Mouse (Mus musculus) G1E-ER4 (cell line): ENCODE data around the gene 6430571L13Rik. TPM values are rescaled to one million over a fixed set of nuclear protein-coding genes. Genes with fewer than 3 reads are reported as not detected.

ENCODE experiments used
- GATA1 ChIP-seq: IDR thresholded peaks from one replicate; pipeline ENCODE4 v1.8.0; 2012; ENCODE audit warnings: low read length, inconsistent platforms
- polyA plus RNA-seq: library from polyadenylated mRNA; stranded (reverse); fragments of >175 nt; gene quantifications from 2 replicates; pipeline ENCODE4 v1.2.3, GENCODE M21; 2012

The 6430571L13Rik gene
- polyA plus RNA-seq, 1 experiment = 0.16 TPM

DNA sequence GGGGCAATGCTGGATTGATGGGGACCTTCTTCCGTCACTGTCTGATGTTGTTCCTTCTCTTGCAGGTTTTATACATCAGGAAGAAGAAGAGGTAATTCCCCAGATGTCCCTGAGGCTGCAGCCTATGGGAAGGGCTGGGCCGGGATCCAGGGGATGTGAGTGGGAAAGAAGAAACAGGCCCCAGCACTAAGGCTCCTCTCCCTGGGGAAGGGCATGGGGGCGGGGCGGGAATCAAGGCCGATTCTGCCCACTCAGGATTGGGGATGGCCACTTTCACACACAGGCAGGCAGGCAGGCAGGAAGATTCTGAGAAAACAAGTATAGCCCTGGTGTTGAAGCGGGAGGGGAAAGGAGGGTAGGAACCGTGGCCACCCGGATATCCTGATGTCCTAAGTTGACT is 5.7 kb downstream of the 6430571L13Rik start:
- TF ChIP-seq GATA1 = no peak

DNA sequence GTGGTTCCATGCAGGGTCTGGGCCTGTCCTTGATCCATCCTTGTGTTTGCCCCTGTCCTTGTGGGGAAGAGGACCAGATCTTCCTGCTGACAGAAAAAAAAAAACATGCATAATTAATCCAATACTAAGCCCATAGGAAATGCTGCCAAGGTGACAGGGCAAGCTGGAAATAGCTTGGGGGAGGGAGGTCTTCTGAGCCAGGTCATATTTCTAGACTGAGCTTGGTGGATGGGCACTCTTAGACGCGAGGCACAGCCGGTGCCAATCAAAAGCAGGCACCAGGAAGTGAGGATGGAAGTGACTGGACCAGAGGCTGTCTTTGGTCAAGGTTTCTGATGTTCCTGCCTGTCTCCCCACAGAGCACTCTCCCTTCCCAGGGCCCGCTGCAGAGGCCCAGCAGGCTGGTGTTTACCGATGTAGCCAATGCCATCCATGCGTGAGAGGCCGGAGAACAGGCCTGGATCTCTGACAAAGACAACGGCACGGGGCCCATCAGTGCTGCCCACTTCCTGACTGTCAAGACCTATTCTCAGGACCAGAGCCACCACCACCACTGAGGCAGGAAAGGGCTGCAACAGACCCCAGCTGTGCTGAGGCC is 7.3 kb downstream of the 6430571L13Rik start:
- TF ChIP-seq GATA1 = no peak

DNA sequence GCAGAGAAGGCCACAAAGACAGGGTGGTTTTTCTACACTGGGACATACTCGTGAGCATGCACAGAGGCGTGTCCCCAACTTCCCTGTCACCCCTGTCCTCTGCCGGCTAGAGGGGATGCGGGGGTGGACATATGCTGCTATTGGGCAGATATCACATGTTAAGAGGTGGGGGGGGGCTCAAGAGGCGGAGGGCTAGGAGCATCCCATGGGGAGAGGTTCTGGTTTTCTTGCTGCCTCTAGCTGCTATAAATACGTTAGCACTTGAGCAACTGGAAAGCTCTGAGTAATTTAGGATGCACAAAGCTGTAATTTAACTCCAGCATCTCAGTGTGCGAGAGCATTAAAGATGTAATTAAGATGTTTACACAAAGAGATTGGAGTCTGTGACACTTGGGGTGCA is 8.9 kb downstream of the 6430571L13Rik start:
- no peak for TF ChIP-seq GATA1

DNA sequence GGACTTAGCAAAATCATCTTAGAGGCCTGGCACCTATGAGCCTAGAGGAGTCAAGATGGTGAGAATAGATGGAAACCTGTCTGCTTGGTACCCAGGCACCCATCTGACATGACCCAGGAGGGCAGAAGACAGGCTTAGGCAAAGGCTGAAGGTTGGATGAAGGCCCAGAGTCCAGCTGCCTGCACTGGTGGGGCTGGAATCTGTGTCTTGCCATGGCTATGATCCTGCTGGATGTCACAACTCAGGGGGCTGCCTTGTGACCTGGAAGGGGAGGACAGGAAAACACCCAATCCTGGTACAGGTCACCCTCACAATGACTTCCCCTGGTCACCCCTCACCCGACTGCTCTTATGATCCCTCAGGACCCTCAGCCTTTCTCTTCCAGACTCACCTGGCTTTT is 14.4 kb downstream of the 6430571L13Rik start:
- TF ChIP-seq GATA1 = no peak

DNA sequence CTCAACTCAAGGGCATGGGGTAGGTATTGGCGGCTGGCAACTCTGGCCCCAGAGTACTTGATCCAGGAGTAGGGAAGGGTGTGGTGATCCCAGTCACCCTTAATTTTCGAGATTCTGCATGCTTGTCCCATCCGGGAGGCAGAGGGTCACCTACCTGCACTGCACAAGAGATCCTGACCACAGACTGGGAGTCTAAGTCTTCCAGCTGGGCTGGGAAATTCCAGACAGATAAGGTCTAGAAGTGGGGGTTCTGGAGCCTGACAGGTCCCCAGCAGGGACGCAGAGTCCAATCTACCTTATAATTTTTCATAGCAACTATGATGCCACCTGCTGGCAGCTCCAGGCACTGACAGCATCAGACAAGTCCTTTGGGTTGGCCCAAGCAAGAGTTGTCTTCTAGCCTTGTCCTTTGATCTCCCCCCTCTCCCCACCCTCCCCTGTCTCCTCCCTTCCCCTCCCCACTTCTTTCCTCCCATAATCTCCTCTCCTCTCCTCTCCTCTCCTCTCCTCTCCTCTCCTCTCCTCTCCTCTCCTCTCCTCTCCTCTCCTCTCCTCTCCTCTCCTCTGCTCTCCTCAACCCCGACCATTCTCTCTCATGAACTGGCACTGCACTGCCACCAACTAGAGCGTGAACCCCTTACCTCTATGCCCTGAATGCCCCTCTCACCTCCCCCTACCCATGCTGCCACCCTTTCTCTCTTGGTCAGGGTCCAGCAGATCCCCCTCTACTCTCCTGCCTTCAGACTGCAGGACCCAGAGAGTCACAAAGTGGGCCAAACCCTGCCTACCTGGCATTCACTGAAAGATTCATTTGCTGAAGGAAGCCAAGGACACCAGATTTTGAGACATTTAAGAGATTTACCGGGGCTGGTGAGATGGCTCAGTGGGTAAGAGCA is 15.7 kb downstream of the 6430571L13Rik start:
- no peak for TF ChIP-seq GATA1

DNA sequence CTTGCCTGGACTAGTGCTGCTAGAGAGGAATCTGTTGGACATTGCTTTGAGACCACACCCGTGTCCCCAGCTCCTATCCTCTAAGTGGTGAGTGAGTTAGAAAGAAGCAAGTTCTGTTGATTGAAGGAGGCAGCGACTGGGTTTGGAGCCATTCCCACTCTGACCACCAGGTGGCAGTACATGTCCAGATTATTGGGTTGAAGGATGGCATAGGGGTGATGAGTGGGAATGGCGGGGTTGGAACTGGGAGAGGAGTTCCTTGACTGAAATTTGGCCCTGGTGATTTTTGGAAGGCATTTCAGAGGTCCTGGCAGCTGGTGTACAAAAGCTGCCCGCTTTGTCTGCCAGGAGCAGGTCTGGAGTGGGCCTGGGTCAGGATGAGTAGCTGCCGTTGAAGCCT is 17.2 kb downstream of the 6430571L13Rik start:
- TF ChIP-seq GATA1 = no peak

DNA sequence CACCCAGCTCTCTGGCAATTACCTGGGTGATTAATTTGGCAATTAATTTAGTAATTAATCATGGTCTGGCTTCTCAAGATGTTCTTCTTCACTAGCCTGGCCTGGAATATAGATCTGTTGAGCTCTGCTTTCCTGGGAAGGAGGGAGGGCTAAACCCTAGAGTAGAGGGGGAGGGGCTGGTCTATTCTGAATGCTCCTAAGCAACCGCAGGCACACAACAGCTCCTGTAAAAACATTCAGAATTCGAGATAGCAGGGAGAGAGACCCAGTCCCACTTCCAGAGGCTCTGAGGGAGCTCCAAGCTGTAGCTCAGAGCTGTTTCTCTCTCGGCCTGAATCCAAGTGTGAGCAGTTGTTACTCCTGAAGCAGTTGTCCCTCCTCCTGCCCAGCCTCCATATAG is 20.6 kb downstream of the 6430571L13Rik start:
- no peak for TF ChIP-seq GATA1

DNA sequence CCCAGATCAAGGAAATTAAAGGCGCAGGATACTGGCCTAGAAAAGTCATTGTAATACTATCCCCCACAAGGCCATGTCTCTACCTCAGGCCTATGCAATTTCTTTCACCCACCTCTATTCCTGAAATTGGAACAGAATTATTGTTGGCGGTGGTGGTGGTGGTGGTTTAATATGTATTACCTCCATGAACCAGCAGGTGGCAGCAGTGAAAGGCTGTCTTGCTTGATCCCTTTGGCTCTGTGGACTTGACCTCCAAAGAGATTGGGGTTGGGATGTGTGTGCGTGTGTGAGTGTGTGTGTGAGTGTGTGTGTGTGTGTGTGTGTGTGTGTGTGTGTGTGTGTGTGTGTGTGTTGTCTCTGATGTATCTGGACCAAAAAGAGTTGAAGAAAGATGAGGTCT is 26.2 kb downstream of the 6430571L13Rik start:
- TF ChIP-seq GATA1 = no peak

DNA sequence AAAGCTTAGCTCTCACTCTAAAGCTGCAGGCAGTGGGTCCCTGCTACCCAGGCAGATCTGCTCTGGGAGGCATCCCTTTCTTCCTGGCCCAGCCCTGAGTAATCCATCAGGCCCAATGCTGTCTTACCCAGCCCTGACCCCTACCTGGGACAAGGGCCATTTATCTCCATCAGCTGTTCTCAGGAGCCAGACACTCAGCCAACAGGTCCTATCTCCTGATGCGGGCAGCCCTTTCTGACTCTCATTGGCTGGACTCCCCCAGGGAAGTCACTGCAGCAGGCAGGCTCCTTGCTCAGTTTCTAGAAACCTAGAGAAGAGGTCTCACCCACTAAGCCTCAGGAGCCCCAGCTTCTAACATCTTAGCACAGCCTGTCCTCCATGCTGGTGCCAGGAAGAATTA is 27.9 kb downstream of the 6430571L13Rik start:
- TF ChIP-seq GATA1 = no peak

DNA sequence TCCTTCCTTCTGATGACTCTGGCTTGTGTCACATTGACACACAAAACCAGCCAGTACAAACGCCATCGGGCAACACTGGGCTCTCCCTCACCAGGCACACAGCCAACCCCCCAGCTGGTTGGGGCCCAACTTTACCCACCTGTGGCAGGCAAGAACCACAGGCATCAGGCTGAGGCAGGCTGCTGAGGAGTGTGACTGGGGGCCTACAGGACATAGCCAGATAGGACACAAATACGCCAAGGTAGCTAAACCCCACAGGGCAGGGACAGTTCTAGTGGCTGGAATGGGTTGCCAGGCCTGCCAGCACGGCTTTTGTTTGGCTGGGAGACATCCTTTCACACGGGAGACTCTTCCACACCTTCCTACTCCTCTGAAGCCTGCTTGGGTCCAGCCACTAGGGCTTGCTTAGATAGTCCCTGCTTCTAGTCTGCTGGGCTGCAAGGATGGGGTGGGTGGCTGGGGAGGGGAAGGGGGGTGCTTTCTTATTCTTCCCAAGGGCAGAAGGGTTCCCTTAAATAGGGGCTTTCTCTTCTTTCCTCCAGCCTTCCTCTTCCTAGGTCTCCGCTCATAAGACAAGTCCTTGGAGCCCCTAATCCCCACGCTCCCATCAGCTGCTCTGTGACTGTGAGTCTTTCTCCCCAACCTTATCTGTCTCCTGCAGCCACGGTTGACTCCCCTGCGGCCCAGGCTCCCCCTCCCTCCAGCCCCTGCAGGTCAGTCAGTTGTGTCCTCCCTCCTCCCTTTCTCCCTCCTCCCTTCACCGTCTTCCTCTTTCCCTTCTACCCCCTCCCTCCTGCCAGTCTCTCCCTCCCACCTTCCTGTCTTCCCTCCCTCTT is 29.1 kb downstream of the 6430571L13Rik start:
- TF ChIP-seq GATA1 = no peak

DNA sequence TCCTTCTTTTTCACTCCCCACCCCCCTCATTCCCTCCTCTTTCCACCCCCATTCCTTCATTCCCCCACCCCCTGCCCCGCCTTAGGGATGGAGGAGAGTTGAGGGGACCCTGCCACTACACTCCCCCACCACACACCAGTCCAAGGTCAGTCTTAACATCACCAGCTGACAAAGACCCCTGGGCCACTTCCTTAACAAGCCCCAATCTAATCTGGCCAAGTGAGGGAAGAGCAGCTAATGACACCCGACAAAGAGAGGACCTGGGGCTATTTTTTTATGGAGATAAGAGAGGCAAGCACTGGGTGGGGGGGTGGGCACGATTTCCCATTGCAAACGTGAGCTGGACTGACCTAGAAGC is 29.7 kb downstream of the 6430571L13Rik start:
- no peak for TF ChIP-seq GATA1

DNA sequence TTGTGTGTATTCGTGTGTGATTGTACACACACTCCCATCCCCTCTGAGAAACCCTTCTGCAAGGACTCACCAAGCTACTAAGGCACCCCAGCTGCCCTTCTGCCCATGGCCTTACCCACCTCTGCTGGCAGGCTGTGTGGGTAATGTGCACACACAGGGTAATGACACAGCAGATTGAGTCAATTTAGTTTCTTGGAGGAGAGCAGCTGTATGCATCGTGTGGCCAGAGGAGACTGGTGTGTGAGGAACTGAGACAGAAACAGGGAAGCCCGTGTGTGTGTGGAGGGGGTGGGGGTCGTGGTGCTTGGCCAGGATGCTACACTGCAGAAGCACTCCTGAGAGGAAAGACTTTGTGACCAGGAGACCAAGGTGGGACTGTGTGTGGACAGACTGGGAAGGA is 32.0 kb downstream of the 6430571L13Rik start:
- no peak for TF ChIP-seq GATA1

DNA sequence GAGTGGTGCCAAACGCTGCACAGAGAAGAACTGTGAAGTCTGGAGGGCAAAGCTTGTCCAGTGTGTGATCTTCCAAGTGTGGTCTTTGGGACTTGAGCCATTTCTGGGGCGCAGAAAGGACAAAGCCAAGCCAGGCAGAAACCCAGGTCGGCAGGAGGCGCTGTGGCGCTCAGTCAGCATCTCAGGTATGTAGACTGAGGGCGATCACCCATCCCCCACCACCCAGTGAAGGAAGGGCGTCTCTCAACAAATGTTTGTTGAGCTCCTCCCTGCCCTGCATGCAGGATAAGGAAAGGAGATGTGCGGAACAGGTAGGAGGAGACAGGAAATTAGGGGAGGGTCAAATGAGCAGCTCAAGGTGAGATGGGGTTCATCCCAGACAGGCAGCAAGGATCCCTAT is 34.2 kb downstream of the 6430571L13Rik start:
- TF ChIP-seq GATA1 = no peak

DNA sequence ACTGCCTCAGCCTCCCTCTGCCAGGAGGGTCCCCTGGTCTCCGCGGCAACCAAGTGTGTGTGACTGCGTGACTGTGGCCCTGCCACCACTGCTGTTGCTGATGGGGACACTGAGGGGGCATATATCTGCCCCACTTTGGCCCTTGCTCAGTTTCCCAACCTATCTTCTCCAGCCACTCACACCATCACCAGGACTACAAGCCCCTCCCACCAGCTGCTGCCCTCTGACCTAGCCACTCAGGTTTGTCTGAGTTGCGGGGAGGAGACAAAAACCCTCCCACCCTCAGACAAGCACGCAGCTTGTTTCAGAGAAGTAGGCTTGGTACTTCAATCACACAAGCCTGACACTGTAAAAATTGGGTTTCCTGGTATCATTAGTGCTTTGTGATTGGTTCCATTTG is 35.0 kb downstream of the 6430571L13Rik start:
- no peak for TF ChIP-seq GATA1

DNA sequence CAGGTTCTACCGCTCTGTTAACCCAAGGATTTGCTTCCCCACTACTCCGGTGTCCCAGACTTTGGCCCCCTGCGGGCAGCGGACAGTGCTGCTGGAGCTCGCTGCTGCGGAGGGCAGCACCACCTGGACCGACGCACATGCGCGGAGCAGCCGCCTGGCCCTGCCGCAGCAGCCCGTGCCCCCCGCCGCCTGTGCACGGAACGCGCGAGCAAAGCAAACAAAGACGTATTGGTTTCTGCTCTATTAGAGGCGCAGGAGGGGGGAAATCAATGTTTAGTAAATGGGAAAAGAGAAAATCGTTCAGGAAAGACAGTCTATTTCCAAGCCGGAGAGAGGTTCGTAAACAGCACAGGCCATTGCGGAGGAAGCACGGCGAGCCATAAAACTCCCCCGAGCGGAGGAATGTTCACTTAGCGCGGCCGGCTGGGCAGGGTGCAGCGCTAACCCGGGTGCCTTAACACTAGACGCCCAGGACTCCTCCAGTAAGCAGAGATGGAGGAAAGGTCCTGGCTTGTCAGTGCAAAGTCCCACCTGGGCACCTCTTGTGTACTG is 37.6 kb downstream of the 6430571L13Rik start:
- TF ChIP-seq GATA1 = no peak

DNA sequence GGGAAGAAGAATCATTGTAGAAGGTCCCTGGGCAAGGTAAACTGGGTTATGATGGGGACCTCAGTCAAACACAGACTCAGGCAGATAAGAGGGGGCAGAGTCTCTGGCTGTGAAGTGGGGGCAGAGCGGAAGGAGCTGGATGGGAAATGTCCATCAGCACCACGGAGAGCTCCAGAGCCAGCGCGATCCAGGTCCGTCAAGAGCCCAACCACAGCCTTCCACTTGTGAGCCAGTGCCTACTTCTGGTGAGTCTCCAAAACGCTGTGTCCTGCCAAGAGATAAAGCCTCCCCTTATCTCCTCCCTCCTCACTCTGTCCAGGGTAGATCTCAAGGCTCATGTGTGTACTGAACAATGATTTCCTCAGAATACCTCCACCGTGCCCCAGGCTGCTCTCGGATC is 41.3 kb downstream of the 6430571L13Rik start:
- TF ChIP-seq GATA1 = no peak
